Mouse (Mus musculus): ENCODE measurements around the gene Trim30a.

DNA sequence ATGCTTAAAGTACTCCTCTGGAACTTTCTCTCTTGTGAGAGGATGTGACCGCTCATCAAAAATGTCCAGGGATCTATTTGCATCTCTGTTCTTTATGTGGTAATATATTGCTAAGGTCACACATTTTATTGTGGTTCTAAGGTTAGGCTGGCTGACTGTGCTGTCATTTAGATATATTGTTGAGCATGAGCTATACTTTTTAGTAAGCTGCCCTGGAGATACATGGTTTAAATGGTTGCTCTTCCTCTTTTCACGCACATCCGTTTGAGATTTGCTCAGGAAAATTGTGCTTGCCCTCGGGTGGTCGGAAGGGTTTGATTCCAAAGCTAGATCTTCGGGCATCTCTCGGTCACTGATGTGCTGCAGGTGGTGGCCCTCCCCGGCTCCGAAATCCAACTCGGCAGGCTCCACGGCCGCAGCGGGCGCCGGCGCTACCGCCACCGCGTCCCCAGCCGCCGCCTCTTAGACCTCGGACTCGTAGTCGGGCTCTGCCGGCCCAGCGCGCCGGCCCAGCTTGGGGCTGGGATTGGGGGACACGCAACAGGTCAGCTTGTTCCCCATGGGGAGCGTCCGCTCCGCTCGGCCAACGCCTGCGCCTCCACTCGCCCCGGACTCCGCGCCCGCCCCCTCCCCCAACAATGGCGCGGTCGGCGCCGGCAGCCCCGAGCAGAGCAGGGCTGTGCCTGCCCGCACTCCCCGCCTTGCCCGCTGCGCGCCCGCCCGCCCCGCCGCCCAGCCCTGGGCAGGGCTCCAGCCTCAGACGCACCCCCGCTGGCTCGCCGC, 36.8 kb upstream of the Trim30a start:
- TF ChIP-seq CTCF (IDR thresholded peaks at IDR 0.05; ENCODE audit: low read depth, low read length), result no peak
- no peak for TF ChIP-seq POLR2A (IDR thresholded peaks at IDR 0.05; ENCODE audit: insufficient read depth, low read length)

Data from ES-Bruce4 (cell line).